Mouse (Mus musculus) lung, postnatal 0 days (tissue): ENCODE data around the gene Egr2. TPM values are rescaled to one million over a fixed set of nuclear protein-coding genes. Genes with fewer than 3 reads are reported as not detected.

Source experiments
- ATAC-seq: fragments of 200-750 bp; cut with Nextera tagmentation; 2 replicates; pipeline ENCODE4 v1.8.0; 2017; ENCODE audit warnings: moderate library complexity
- DNase-seq: peaks from one replicate; pipeline ENCODE4 v3.0.0-alpha.2; 2016; ENCODE audit warnings: low spot score
- H3K27ac ChIP-seq: fragments of 300-500 bp; sonication (generic); 2 replicates; pipeline ENCODE4 v1.5.1; 2014; ENCODE audit warnings: antibody characterized with exemption, mild to moderate bottlenecking, low read length, mixed read lengths
- H3K27me3 ChIP-seq: fragments of 300-500 bp; sonication (generic); replicated peaks from 2 replicates; pipeline ENCODE4 v1.6.1; 2014; ENCODE audit warnings: low read length, mixed read lengths; ENCODE audit not compliant: insufficient read depth
- H3K36me3 ChIP-seq: fragments of 300-500 bp; sonication (generic); 2 replicates; pipeline ENCODE4 v1.6.1; 2014; ENCODE audit warnings: low read length, mixed read lengths; ENCODE audit not compliant: insufficient read depth
- H3K4me1 ChIP-seq: fragments of 300-500 bp; sonication (generic); 2 replicates; pipeline ENCODE4 v1.6.1; 2014; ENCODE audit warnings: antibody characterized with exemption, low read depth, low read length, mixed read lengths; ENCODE audit not compliant: insufficient read depth
- H3K4me2 ChIP-seq: fragments of 300-500 bp; sonication (generic); replicated peaks from 2 replicates; pipeline ENCODE4 v1.6.1; 2014; ENCODE audit warnings: low read depth, mild to moderate bottlenecking, low read length, moderate library complexity, mixed read lengths
- H3K4me3 ChIP-seq: fragments of 300-500 bp; sonication (generic); 2 replicates; pipeline ENCODE4 v1.5.1; 2014; ENCODE audit warnings: low read depth, low read length
- H3K9ac ChIP-seq: fragments of 300-500 bp; sonication (generic); replicated peaks from 2 replicates; pipeline ENCODE4 v1.6.1; 2014; ENCODE audit warnings: low read depth, mild to moderate bottlenecking
- H3K9me3 ChIP-seq: fragments of 300-500 bp; sonication (generic); 2 replicates; pipeline ENCODE4 v1.6.1; 2016; ENCODE audit warnings: low read length, mixed read lengths
- CTCF ChIP-seq: IDR thresholded peaks from 2 replicates; pipeline ENCODE4 v1.5.1; 2016; ENCODE audit warnings: antibody characterized with exemption, mild to moderate bottlenecking
- EP300 ChIP-seq: IDR thresholded peaks from 2 replicates; pipeline ENCODE4 v1.6.1; 2016; ENCODE audit warnings: antibody characterized with exemption, mild to moderate bottlenecking, control low read depth
- WGBS: fragments of 180-500 bp; shearing (Covaris S2); extraction: QIAGEN DNeasy Blood & Tissue Kit; methylation state at CpG from one replicate; pipeline ENCODE4 v1.1.7; 2014; 5-methylcytosine and 5-hydroxymethylcytosine counted together
- polyA plus RNA-seq: library from polyadenylated mRNA; unstranded; fragments of >200 nt; fragmentation: Nextera tagmentation; extraction: Ambion mirVana; gene quantifications from 2 replicates; pipeline ENCODE4 v1.2.1, GENCODE M21; 2015

The Egr2 gene
- polyA plus RNA-seq, 1 experiment from 2014 or later = 2.1 TPM

GRCm38 (mm10) chr10:67547850-67548260 lies 12.6 kb downstream of the Egr2 start:
- Histone ChIP-seq H3K27ac (0 out of 2 replicates have a peak overlapping the region, but pooled peaks have one; percentile 94), H3K9ac (peak overlapping the region; percentile 76), H3K36me3 (no peaks in the 10 kb centered on the region), H3K27me3 (no peaks in the 10 kb centered on the region), H3K4me1 (peaks cover 9% of the 10 kb centered on the region), H3K9me3 (no peaks in the 10 kb centered on the region), H3K4me2 (peak overlapping the region; percentile 97), H3K4me3 (peak overlapping the region; percentile 84)
- WGBS = under 1% methylated on average over 18 of the region's 20 CpGs
- ATAC-seq (no peak), DNase-seq (no peak)
- TF ChIP-seq CTCF = peak; percentile 13; the same call in 1 of the 2 replicates
- no peak for TF ChIP-seq EP300

GRCm38 (mm10) chr10:67548261-67548854 lies 13.1 kb downstream of the Egr2 start:
- ATAC-seq (peak; percentile 61), DNase-seq (peak; percentile 63)
- H3K36me3 ChIP-seq = no peaks in the 10 kb centered on the region
- 0% methylated on average over 38 of the region's 73 CpGs for WGBS
- no peaks in the 10 kb centered on the region for H3K9me3 ChIP-seq
- peak overlapping the region; percentile 76 for H3K9ac ChIP-seq
- H3K4me2 ChIP-seq = peak overlapping the region; percentile 97
- peaks cover 9% of the 10 kb centered on the region for H3K4me1 ChIP-seq
- peak overlapping the region; percentile 84 for H3K4me3 ChIP-seq
- TF ChIP-seq CTCF (no peak), EP300 (no peak)
- H3K27ac ChIP-seq = peak overlapping the region; percentile 94
- H3K27me3 ChIP-seq = no peaks in the 10 kb centered on the region

GRCm38 (mm10) chr10:67548877-67549731 lies 13.8 kb downstream of the Egr2 start, which contains the start of gene Ado:
Gene Ado, minus strand, starts transcription at chr10:67548955.
- WGBS = under 1% methylated on average over 73 of the region's 79 CpGs
- peak within 1 kb of the TSS; percentile 97 for H3K4me2 ChIP-seq
- peaks cover 9% of the 10 kb centered on the region for H3K4me1 ChIP-seq
- H3K4me3 ChIP-seq = peak within 1 kb of the TSS; percentile 84
- H3K27me3 ChIP-seq = no peaks in the 10 kb centered on the region
- H3K36me3 ChIP-seq = no peaks in the 10 kb centered on the region
- H3K9me3 ChIP-seq = no peaks in the 10 kb centered on the region
- H3K9ac ChIP-seq = peak within 1 kb of the TSS; percentile 76
- peak within 1 kb of the TSS; percentile 94 for H3K27ac ChIP-seq
- TF ChIP-seq EP300 = peak; percentile 30; the same call in 1 of the 2 replicates
- TF ChIP-seq CTCF = peak; percentile 56
- DNase-seq (peak; percentile 94), ATAC-seq (peak; percentile 94)

- Histone ChIP-seq H3K9me3 (no peaks in the 10 kb centered on the region), H3K9ac (no peak overlapping the region), H3K4me1 (no peaks in the 10 kb centered on the region), H3K4me3 (no peak overlapping the region), H3K27ac (no peak overlapping the region), H3K36me3 (no peaks in the 10 kb centered on the region), H3K27me3 (no peaks in the 10 kb centered on the region), H3K4me2 (no peak overlapping the region)
- DNase-seq (no peak), ATAC-seq (no peak)
- no peak for TF ChIP-seq EP300
- no peak for TF ChIP-seq CTCF
- whole genome bisulfite sequencing = 76% methylated on average over 4 of the region's 4 CpGs
Observed at GRCm38 (mm10) chr10:67558053-67558452, 22.8 kb downstream of the Egr2 start.

- Histone ChIP-seq H3K27ac (no peak overlapping the region), H3K4me3 (no peak overlapping the region), H3K4me1 (no peaks in the 10 kb centered on the region), H3K36me3 (no peaks in the 10 kb centered on the region), H3K9ac (no peak overlapping the region), H3K27me3 (no peaks in the 10 kb centered on the region), H3K4me2 (no peak overlapping the region), H3K9me3 (no peaks in the 10 kb centered on the region)
- TF ChIP-seq EP300 (no peak), CTCF (no peak)
- 61% methylated on average over 13 of the region's 13 CpGs for WGBS
- DNase-seq = no peak
- ATAC-seq = no peak
Observed at GRCm38 (mm10) chr10:67559765-67560394, 24.6 kb downstream of the Egr2 start.

GRCm38 (mm10) chr10:67561185-67561584 lies 25.9 kb downstream of the Egr2 start:
- 50% methylated on average over 1 of the region's 1 CpGs for WGBS
- H3K27ac ChIP-seq = no peak overlapping the region
- H3K9ac ChIP-seq = no peak overlapping the region
- TF ChIP-seq EP300 (no peak), CTCF (no peak)
- H3K9me3 ChIP-seq = no peaks in the 10 kb centered on the region
- no peaks in the 10 kb centered on the region for H3K4me1 ChIP-seq
- no peaks in the 10 kb centered on the region for H3K36me3 ChIP-seq
- DNase-seq (no peak), ATAC-seq (no peak)
- no peak overlapping the region for H3K4me2 ChIP-seq
- H3K4me3 ChIP-seq = no peak overlapping the region
- no peaks in the 10 kb centered on the region for H3K27me3 ChIP-seq
